Mouse (Mus musculus): Measurements from ENCODE around the gene Tnrc18. TPM values are rescaled to one million over a fixed set of nuclear protein-coding genes. Genes with fewer than 3 reads are reported as not detected.
A peak's percentile ranks its signal among the peaks of the same experiment; 100 is the strongest.

Gene Tnrc18
- polyA plus RNA-seq, 1 experiment from 2014 or later: 45.9 TPM

- Histone ChIP-seq H3K4me1 (no peaks in the 10 kb centered on the region; the same call in 1 of the 2 replicates), H3K4me3 (no peak overlapping the region), H3K27ac (replicated peaks) (peak overlapping the region; percentile 49; the same call in 1 of the 2 replicates), H3K9ac (replicated peaks) (no peak overlapping the region), H3K27me3 (no peaks in the 10 kb centered on the region), H3K36me3 (peaks cover 62% of the 10 kb centered on the region), H3K9me3 (no peaks in the 10 kb centered on the region), H3K4me2 (replicated peaks) (no peak overlapping the region)
- WGBS: 91% methylated on average over 7 of the region's 7 CpGs
- no peak for ATAC-seq (replicated peaks)
Observed at GRCm38 (mm10) chr5:142724265-142724664, 93.2 kb downstream of the Tnrc18 start.

GRCm38 (mm10) chr5:142723520-142724133, 93.8 kb downstream of the Tnrc18 start:
- ATAC-seq (replicated peaks): peak; percentile 66
- H3K27me3 ChIP-seq: no peaks in the 10 kb centered on the region
- WGBS: 15% methylated on average over 7 of the region's 7 CpGs
- H3K27ac ChIP-seq (replicated peaks): peak overlapping the region; percentile 48; the same call in 1 of the 2 replicates
- H3K9ac ChIP-seq (replicated peaks): no peak overlapping the region
- H3K36me3 ChIP-seq: peaks cover 61% of the 10 kb centered on the region
- no peak overlapping the region for H3K4me2 ChIP-seq (replicated peaks)
- no peaks in the 10 kb centered on the region; the same call in 1 of the 2 replicates for H3K4me1 ChIP-seq
- no peak overlapping the region for H3K4me3 ChIP-seq
- H3K9me3 ChIP-seq: no peaks in the 10 kb centered on the region

GRCm38 (mm10) chr5:142719897-142720296, 97.6 kb downstream of the Tnrc18 start:
- WGBS: 86% methylated on average over 13 of the region's 13 CpGs
- Histone ChIP-seq H3K27me3 (no peaks in the 10 kb centered on the region), H3K27ac (replicated peaks) (no peak overlapping the region), H3K4me2 (replicated peaks) (no peak overlapping the region), H3K9me3 (no peaks in the 10 kb centered on the region), H3K9ac (replicated peaks) (no peak overlapping the region), H3K4me3 (no peak overlapping the region), H3K36me3 (peaks cover 32% of the 10 kb centered on the region), H3K4me1 (no peaks in the 10 kb centered on the region; the same call in 1 of the 2 replicates)
- no peak for ATAC-seq (replicated peaks)

- Histone ChIP-seq H3K36me3 (peaks cover 45% of the 10 kb centered on the region), H3K27ac (replicated peaks) (no peak overlapping the region), H3K4me3 (no peak overlapping the region), H3K9ac (replicated peaks) (no peak overlapping the region), H3K9me3 (no peaks in the 10 kb centered on the region), H3K4me1 (no peaks in the 10 kb centered on the region), H3K27me3 (no peaks in the 10 kb centered on the region), H3K4me2 (replicated peaks) (no peak overlapping the region)
- 72% methylated on average over 25 of the region's 25 CpGs for WGBS
- ATAC-seq (replicated peaks): 0 out of 2 replicates have a peak, but pooled peaks have one; percentile 9
Observed at GRCm38 (mm10) chr5:142718486-142718885, 99.0 kb downstream of the Tnrc18 start.

GRCm38 (mm10) chr5:142718037-142718436, 99.4 kb downstream of the Tnrc18 start:
- H3K4me2 ChIP-seq (replicated peaks): no peak overlapping the region
- H3K36me3 ChIP-seq: peaks cover 46% of the 10 kb centered on the region
- no peaks in the 10 kb centered on the region for H3K27me3 ChIP-seq
- no peaks in the 10 kb centered on the region for H3K9me3 ChIP-seq
- peak; percentile 47; the same call in 1 of the 2 replicates for ATAC-seq (replicated peaks)
- 21% methylated on average over 4 of the region's 4 CpGs for WGBS
- no peak overlapping the region for H3K27ac ChIP-seq (replicated peaks)
- H3K9ac ChIP-seq (replicated peaks): no peak overlapping the region
- H3K4me3 ChIP-seq: no peak overlapping the region
- no peaks in the 10 kb centered on the region for H3K4me1 ChIP-seq

- peaks cover 52% of the 10 kb centered on the region for H3K36me3 ChIP-seq
Observed at GRCm38 (mm10) chr5:142716056-142716455, 101.4 kb downstream of the Tnrc18 start.

GRCm38 (mm10) chr5:142715059-142715458, 102.4 kb downstream of the Tnrc18 start:
- Histone ChIP-seq H3K9me3 (no peaks in the 10 kb centered on the region), H3K9ac (replicated peaks) (no peak overlapping the region), H3K4me1 (no peaks in the 10 kb centered on the region), H3K4me2 (replicated peaks) (no peak overlapping the region), H3K27me3 (no peaks in the 10 kb centered on the region), H3K27ac (replicated peaks) (no peak overlapping the region), H3K4me3 (no peak overlapping the region), H3K36me3 (peaks cover 53% of the 10 kb centered on the region)
- ATAC-seq (replicated peaks): no peak
- 88% methylated on average over 9 of the region's 9 CpGs for WGBS

More at GRCm38 (mm10) chr5:142716056-142716455, 101.4 kb downstream of the Tnrc18 start:
- H3K9me3 ChIP-seq: no peaks in the 10 kb centered on the region
- no peak for ATAC-seq (replicated peaks)
- no peak overlapping the region for H3K4me2 ChIP-seq (replicated peaks)
- H3K27ac ChIP-seq (replicated peaks): no peak overlapping the region
- H3K9ac ChIP-seq (replicated peaks): no peak overlapping the region
- no peaks in the 10 kb centered on the region for H3K4me1 ChIP-seq
- no peak overlapping the region for H3K4me3 ChIP-seq
- 86% methylated on average over 6 of the region's 6 CpGs for WGBS
- H3K27me3 ChIP-seq: no peaks in the 10 kb centered on the region

- no peak overlapping the region for H3K4me2 ChIP-seq (replicated peaks)
- peaks cover 55% of the 10 kb centered on the region for H3K36me3 ChIP-seq
- no peak for ATAC-seq (replicated peaks)
- no peaks in the 10 kb centered on the region for H3K27me3 ChIP-seq
- no peak overlapping the region for H3K4me3 ChIP-seq
- no peaks in the 10 kb centered on the region for H3K9me3 ChIP-seq
- H3K27ac ChIP-seq (replicated peaks): no peak overlapping the region
- H3K4me1 ChIP-seq: no peaks in the 10 kb centered on the region
- 90% methylated on average over 10 of the region's 10 CpGs for WGBS
- no peak overlapping the region for H3K9ac ChIP-seq (replicated peaks)
Observed at GRCm38 (mm10) chr5:142713966-142714365, 103.5 kb downstream of the Tnrc18 start.

- Histone ChIP-seq H3K36me3 (peaks cover 61% of the 10 kb centered on the region), H3K27ac (replicated peaks) (no peak overlapping the region), H3K4me1 (no peaks in the 10 kb centered on the region), H3K9ac (replicated peaks) (no peak overlapping the region), H3K4me2 (replicated peaks) (no peak overlapping the region), H3K4me3 (no peak overlapping the region), H3K27me3 (no peaks in the 10 kb centered on the region), H3K9me3 (no peaks in the 10 kb centered on the region)
- 86% methylated on average over 5 of the region's 5 CpGs for WGBS
- no peak for ATAC-seq (replicated peaks)
Observed at GRCm38 (mm10) chr5:142712373-142712772, 105.1 kb downstream of the Tnrc18 start.

- H3K9ac ChIP-seq (replicated peaks): no peak overlapping the region
- no peaks in the 10 kb centered on the region for H3K9me3 ChIP-seq
- no peak overlapping the region for H3K4me2 ChIP-seq (replicated peaks)
- no peak for ATAC-seq (replicated peaks)
- no peaks in the 10 kb centered on the region for H3K27me3 ChIP-seq
- WGBS: 81% methylated on average over 7 of the region's 7 CpGs
- H3K4me3 ChIP-seq: no peak overlapping the region
- H3K27ac ChIP-seq (replicated peaks): no peak overlapping the region
- H3K4me1 ChIP-seq: no peaks in the 10 kb centered on the region
- H3K36me3 ChIP-seq: peaks cover 66% of the 10 kb centered on the region
Observed at GRCm38 (mm10) chr5:142709436-142709835, 108.0 kb downstream of the Tnrc18 start.

GRCm38 (mm10) chr5:142707709-142708108, 109.8 kb downstream of the Tnrc18 start:
- Histone ChIP-seq H3K4me3 (no peak overlapping the region), H3K36me3 (peaks cover 53% of the 10 kb centered on the region), H3K9me3 (no peaks in the 10 kb centered on the region), H3K27ac (replicated peaks) (no peak overlapping the region), H3K4me1 (peaks cover 16% of the 10 kb centered on the region), H3K27me3 (no peaks in the 10 kb centered on the region), H3K4me2 (replicated peaks) (no peak overlapping the region), H3K9ac (replicated peaks) (no peak overlapping the region)
- WGBS: 95% methylated on average over 5 of the region's 5 CpGs
- no peak for ATAC-seq (replicated peaks)

- Histone ChIP-seq H3K36me3 (peaks cover 23% of the 10 kb centered on the region), H3K27ac (replicated peaks) (no peak overlapping the region), H3K27me3 (no peaks in the 10 kb centered on the region), H3K4me1 (peaks cover 19% of the 10 kb centered on the region), H3K4me3 (peak overlapping the region; percentile 92), H3K9me3 (no peaks in the 10 kb centered on the region), H3K4me2 (replicated peaks) (peak overlapping the region; percentile 89), H3K9ac (replicated peaks) (peak overlapping the region; percentile 98)
- 68% methylated on average over 10 of the region's 10 CpGs for WGBS
- 0 out of 2 replicates have a peak, but pooled peaks have one; percentile 21 for ATAC-seq (replicated peaks)
Observed at GRCm38 (mm10) chr5:142703569-142703968, 113.9 kb downstream of the Tnrc18 start.
